In genomic region chr9:120263994-120264393, GRCm38 (mm10) we compare ENCODE assay signal across 12 mouse cellular contexts. TPM values are rescaled to one million over a fixed set of nuclear protein-coding genes. Genes with fewer than 3 reads are reported as not detected.
A peak's percentile ranks its signal among the peaks of the same experiment; 100 is the strongest.
DNase-seq lines count a peak whose midpoint lies in the region; ATAC-seq lines count a peak whose summit lies in the region.
"Had no signal": no experiment of that assay in that cellular context is flagged by ENCODE, and none has a peak within 500 bp of the region (broad histone marks: within the 10 kb centered on the region; RNA-seq: fewer than 3 reads in every experiment).

No protein-coding gene starts in this region.

- no peak overlapping the region for H3K9ac ChIP-seq in midbrain, embryonic 13.5 days (replicated peaks)

- no peaks in the 10 kb centered on the region for H3K27me3 ChIP-seq in midbrain, embryonic 13.5 days
- H3K27me3 ChIP-seq in midbrain, embryonic 10.5 days (ENCODE audit: low read depth, poor library complexity, severe bottlenecking), result no peaks in the 10 kb centered on the region

- WGBS in midbrain, embryonic 13.5 days, result 44% methylated on average over 5 of the region's 5 CpGs
- WGBS in midbrain, embryonic 10.5 days, result 74% methylated on average over 5 of the region's 5 CpGs

- H3K27ac ChIP-seq in midbrain, embryonic 13.5 days, result no peak overlapping the region
- no peak overlapping the region for H3K27ac ChIP-seq in midbrain, embryonic 10.5 days (replicated peaks)
- H3K27ac ChIP-seq: kidney, postnatal 0 days had no signal

- H3K4me1 ChIP-seq in midbrain, embryonic 13.5 days (replicated peaks), result peaks cover 7% of the 10 kb centered on the region; the same call in 1 of the 2 replicates
- no peaks in the 10 kb centered on the region for H3K4me1 ChIP-seq in midbrain, embryonic 10.5 days

- no peaks in the 10 kb centered on the region for H3K9me3 ChIP-seq in midbrain, embryonic 13.5 days
- H3K9me3 ChIP-seq in midbrain, embryonic 10.5 days (replicated peaks), result no peaks in the 10 kb centered on the region

- no peak overlapping the region for H3K4me2 ChIP-seq in midbrain, embryonic 13.5 days (replicated peaks)

- no peaks in the 10 kb centered on the region for H3K36me3 ChIP-seq in midbrain, embryonic 13.5 days
- H3K36me3 ChIP-seq in midbrain, embryonic 10.5 days, result no peaks in the 10 kb centered on the region

- H3K4me3 ChIP-seq in midbrain, embryonic 13.5 days (replicated peaks), result no peak overlapping the region
- H3K4me3 ChIP-seq in midbrain, embryonic 10.5 days, result no peak overlapping the region

- DNase-seq in cerebellum, postnatal 14 days, result peak; percentile 52 to 75
- DNase-seq in cerebellum, adult 8-10 months, result no peak
- no peak for DNase-seq in midbrain, embryonic 10.5 days (ENCODE audit: low spot score)
- peak; percentile 15 to 63 for DNase-seq in left cerebral cortex, adult 8-10 months (ENCODE audit: low spot score in 2 of 2)
- DNase-seq in telencephalon, adult 2 months (ENCODE audit: low read depth, low spot score), result peak; percentile 68
- DNase-seq in adrenal gland, adult 18-20 months (ENCODE audit: low spot score in 2 of 2), result no peak
- DNase-seq: lung, postnatal 4 days; thymus, postnatal 4 days had no signal

- peak; percentile 80 for ATAC-seq in midbrain, embryonic 13.5 days
- ATAC-seq in erythroblast, adult 5-6 weeks (replicated peaks; ENCODE audit: low FRiP score, poor library complexity, severe bottlenecking), result no peak

RNA-seq across cellular contexts. Expression of gene Myrip, which starts 37.3 kb away (rescaled TPM):
- 2.5 and 4.1 TPM in 2 replicates for polyA plus RNA-seq in midbrain, embryonic 13.5 days (2015; fragmentation: Nextera tagmentation; extraction: Ambion mirVana)
- polyA plus RNA-seq in midbrain, embryonic 10.5 days (2016; fragmentation: Nextera tagmentation; extraction: Ambion mirVana), result 0.43 and 0.79 TPM in 2 replicates
- 10 to 100 TPM; 63.9 to 73.0 (median 68.2) TPM for total RNA-seq in left cerebral cortex, adult 8-10 months (2022)
- total RNA-seq in erythroblast, adult 5-6 weeks (2015; ENCODE audit: low replicate concordance), result not detected in 2 replicates
- total RNA-seq in erythroblast, adult 5-6 weeks (2017; ENCODE audit: low replicate concordance), result not detected in 2 replicates
- 1 to 10 TPM; 6.2 to 6.8 TPM for total RNA-seq in adrenal gland, adult 18-20 months (2021)
- total RNA-seq: common myeloid progenitor, adult 5-6 weeks had no signal

Comparison
In these comparisons a context has a peak if more than half of its experiments do, and no peak if none do; other contexts are left out.
1. DNase-seq: peak in cerebellum, postnatal 14 days (2 of 2), left cerebral cortex, adult 8-10 months (2 of 2) and telencephalon, adult 2 months (single experiment); none in cerebellum, adult 8-10 months (single experiment), midbrain, embryonic 10.5 days (single experiment) and adrenal gland, adult 18-20 months (0 of 2).
2. RNA of gene Myrip, which starts 37.3 kb away (total RNA-seq): 63.9 to 73.0 TPM in left cerebral cortex, adult 8-10 months; 6.2 to 6.8 TPM in adrenal gland, adult 18-20 months and not detected in erythroblast, adult 5-6 weeks; every median in the first group is over 4 times any median in the second.